In the genomic region with DNA sequence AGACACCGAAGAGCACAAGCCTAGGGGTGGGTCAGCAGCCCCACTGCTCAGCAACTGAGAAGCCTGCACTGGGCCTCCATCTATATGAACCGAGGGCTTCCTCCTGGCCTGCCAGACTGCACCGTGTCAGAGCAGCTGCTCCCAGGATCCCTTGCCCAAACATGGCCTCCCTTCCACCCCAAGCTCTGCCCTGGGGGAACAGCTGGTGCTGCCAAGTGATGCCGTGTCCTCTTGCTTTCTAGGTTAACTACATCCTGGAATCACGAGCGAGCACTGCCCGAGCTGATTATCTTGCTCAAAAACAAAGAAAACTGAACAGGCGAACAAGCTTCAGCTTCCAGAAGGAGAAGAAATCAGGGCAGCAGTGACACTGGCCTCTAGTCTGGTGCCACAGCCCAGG, we compare ENCODE assay signal across 17 mouse cellular contexts.
DNase-seq lines count a peak whose midpoint lies in the region; ATAC-seq and TF ChIP-seq lines count a peak whose summit lies in the region.
"Had no signal": no experiment of that assay in that cellular context is flagged by ENCODE, and none has a peak within 500 bp of the region (broad histone marks: within the 10 kb centered on the region; RNA-seq: fewer than 3 reads in every experiment).

No protein-coding gene starts in this region.

- no peak for TF ChIP-seq POLR2A in myocyte (IDR thresholded peaks at IDR 0.05; ENCODE audit: insufficient read length, low read depth)

- no peaks in the 10 kb centered on the region for H3K27me3 ChIP-seq in midbrain, embryonic 12.5 days
- H3K27me3 ChIP-seq in midbrain, embryonic 14.5 days (ENCODE audit: control insufficient read depth, insufficient read depth, low read length) = no peaks in the 10 kb centered on the region
- no peaks in the 10 kb centered on the region for H3K27me3 ChIP-seq in myocyte (ENCODE audit: control insufficient read depth, insufficient read depth, insufficient read length)
- H3K27me3 ChIP-seq: forebrain, embryonic 15.5 days; hindbrain, embryonic 15.5 days; limb, embryonic 12.5 days; liver, embryonic 12.5 days had no signal

- 0 out of 2 replicates have a peak, but pooled peaks have one; percentile 50 for ATAC-seq in cerebellum, adult (ENCODE audit: insufficient number of reproducible peaks, low FRiP score, low TSS enrichment)
- ATAC-seq in midbrain, embryonic 12.5 days (ENCODE audit: low FRiP score, low read depth) = no peak
- no peak for ATAC-seq in midbrain, embryonic 14.5 days (ENCODE audit: low FRiP score, low TSS enrichment)
- ATAC-seq: forebrain, embryonic 15.5 days; intestine, postnatal 0 days; liver, embryonic 12.5 days had no signal

- 0 out of 2 replicates have a peak overlapping the region, but pooled peaks have one; percentile 15 for H3K27ac ChIP-seq in midbrain, embryonic 12.5 days (replicated peaks)
- H3K27ac ChIP-seq in midbrain, embryonic 14.5 days (replicated peaks; ENCODE audit: low read depth, low read length) = no peak overlapping the region
- H3K27ac ChIP-seq: forebrain, embryonic 15.5 days; hindbrain, embryonic 15.5 days; limb, embryonic 12.5 days; liver, embryonic 12.5 days had no signal

- no peak overlapping the region for H3K4me2 ChIP-seq in midbrain, embryonic 12.5 days (replicated peaks)
- no peak overlapping the region for H3K4me2 ChIP-seq in midbrain, embryonic 14.5 days (ENCODE audit: low read length)
- H3K4me2 ChIP-seq in myocyte (ENCODE audit: low read depth) = no peak overlapping the region
- H3K4me2 ChIP-seq: forebrain, embryonic 15.5 days; hindbrain, embryonic 15.5 days; limb, embryonic 12.5 days; liver, embryonic 12.5 days; lung, embryonic 14.5 days had no signal

- H3ac ChIP-seq in myocyte (ENCODE audit: control insufficient read depth, insufficient read length) = no peak overlapping the region

- WGBS in midbrain, embryonic 12.5 days = 89% methylated on average over 8 of the region's 8 CpGs
- WGBS in midbrain, embryonic 14.5 days = 86% methylated on average over 8 of the region's 8 CpGs

- H3K4me1 ChIP-seq in midbrain, embryonic 12.5 days = no peaks in the 10 kb centered on the region
- H3K4me1 ChIP-seq in midbrain, embryonic 14.5 days (ENCODE audit: control insufficient read depth, insufficient read depth, low read length) = no peaks in the 10 kb centered on the region
- H3K4me1 ChIP-seq: forebrain, embryonic 15.5 days had no signal

- H3K36me3 ChIP-seq in midbrain, embryonic 12.5 days = peaks cover 15% of the 10 kb centered on the region; the same call in 1 of the 2 replicates
- peaks cover 32% of the 10 kb centered on the region for H3K36me3 ChIP-seq in midbrain, embryonic 14.5 days (ENCODE audit: control insufficient read depth, insufficient read depth, low read length)
- no peaks in the 10 kb centered on the region for H3K36me3 ChIP-seq in myocyte (ENCODE audit: control insufficient read depth, insufficient read depth)

- DNase-seq in cerebellum, postnatal 4 days (ENCODE audit: low spot score in 2 of 2) = no peak
- no peak for DNase-seq in midbrain, embryonic 14.5 days
- DNase-seq in cerebellum, postnatal 10 days = peak; percentile 65 to 74
- no peak for DNase-seq in spleen, postnatal 14 days (ENCODE audit: low spot score in 2 of 2)
- no peak for DNase-seq in testis, postnatal 14 days (ENCODE audit: low spot score)
- DNase-seq: lung, embryonic 14.5 days; lung, postnatal 36 days; right cerebral cortex, postnatal 25 days had no signal

- no peak overlapping the region for H3K9ac ChIP-seq in midbrain, embryonic 12.5 days (replicated peaks)
- H3K9ac ChIP-seq in midbrain, embryonic 14.5 days (replicated peaks; ENCODE audit: low read length) = no peak overlapping the region
- H3K9ac ChIP-seq: forebrain, embryonic 15.5 days; hindbrain, embryonic 15.5 days; limb, embryonic 12.5 days; liver, embryonic 12.5 days; lung, embryonic 14.5 days had no signal

- no peaks in the 10 kb centered on the region for H3K9me3 ChIP-seq in midbrain, embryonic 12.5 days
- no peaks in the 10 kb centered on the region for H3K9me3 ChIP-seq in midbrain, embryonic 14.5 days (ENCODE audit: control insufficient read depth, low read length)
- H3K9me3 ChIP-seq: forebrain, embryonic 15.5 days; hindbrain, embryonic 15.5 days; limb, embryonic 12.5 days; liver, embryonic 12.5 days had no signal

- H3K4me3 ChIP-seq in midbrain, embryonic 12.5 days = no peak overlapping the region
- H3K4me3 ChIP-seq in midbrain, embryonic 14.5 days (replicated peaks; ENCODE audit: low read depth, low read length) = no peak overlapping the region
- no peak overlapping the region for H3K4me3 ChIP-seq in myocyte
- H3K4me3 ChIP-seq: erythroblast, embryonic 14.5 days; forebrain, embryonic 15.5 days; hindbrain, embryonic 15.5 days; limb, embryonic 12.5 days; liver, embryonic 12.5 days had no signal

- H3K79me2 ChIP-seq in myocyte (ENCODE audit: control insufficient read depth, insufficient read depth) = no peaks in the 10 kb centered on the region

TF ChIP-seq in myocyte, 11 proteins besides CTCF, POLR2A, EP300 and RAD21:
- TF ChIP-seq MAX (IDR thresholded peaks at IDR 0.05; ENCODE audit: low read depth) (no peak), REST (IDR thresholded peaks at IDR 0.05; ENCODE audit: insufficient read depth, insufficient read length) (no peak), TCF3 (IDR thresholded peaks at IDR 0.05; ENCODE audit: insufficient read length, low read depth) (no peak), MYOD1 (IDR thresholded peaks at IDR 0.05; ENCODE audit: control insufficient read depth in 1 of 3, insufficient read length in 2 of 3, low read depth in 2 of 3) (peak in 2 of 3 experiments; percentile 50 to 78), TCF12 (IDR thresholded peaks at IDR 0.05; ENCODE audit: insufficient read depth, poor library complexity, severe bottlenecking) (no peak), SRF (IDR thresholded peaks at IDR 0.05; ENCODE audit: control insufficient read depth, insufficient read length, low read depth) (peak; percentile 86), E2F4 (IDR thresholded peaks at IDR 0.05; ENCODE audit: insufficient read depth) (no peak), CEBPB (IDR thresholded peaks at IDR 0.05; ENCODE audit: insufficient read depth, poor library complexity, severe bottlenecking) (no peak), USF1 (IDR thresholded peaks at IDR 0.05; ENCODE audit: low read depth) (no peak), POLR2AphosphoS2 (IDR thresholded peaks at IDR 0.05; ENCODE audit: insufficient read length, low read depth) (no peak), MYOG (IDR thresholded peaks at IDR 0.05; ENCODE audit: control insufficient read depth in 1 of 3, insufficient read depth in 1 of 3, insufficient read length in 2 of 3, low read depth in 2 of 3) (peak in 2 of 3 experiments; percentile 82 to 86)
TF ChIP-seq in myocyte: peak in this region for 3.

Comparison
In these comparisons a context has a peak if more than half of its experiments do, and no peak if none do; other contexts are left out.
1. DNase-seq: peak in cerebellum, postnatal 10 days (2 of 2); none in cerebellum, postnatal 4 days (0 of 2), midbrain, embryonic 14.5 days (single experiment), spleen, postnatal 14 days (0 of 2) and testis, postnatal 14 days (single experiment).